Mouse (Mus musculus) ovary, adult 2 months (tissue): Measurements from ENCODE around the gene Th. TPM values are rescaled to one million over a fixed set of nuclear protein-coding genes. Genes with fewer than 3 reads are reported as not detected.

ENCODE experiments used
- polyA plus RNA-seq: library from polyadenylated mRNA; depleted of rRNA; stranded (reverse); fragments of >200 nt; gene quantifications from 2 replicates; pipeline ENCODE4 v1.2.3, GENCODE M21; 2012; rRNA removed

Th gene
- 1.7 and 3.4 TPM in 2 replicates for polyA plus RNA-seq

GRCm38 (mm10) chr7:142931028-142931427 is at the start of gene Th:
TSS of gene Th (minus strand) at chr7:142931128.

GRCm38 (mm10) chr7:142968809-142969511 is 38.0 kb upstream of the Th start, which contains the start of gene Ascl2:
TSS of gene Ascl2 (minus strand) at chr7:142969264.

Other genes starting within 250 kb of the Th start
- gene Ins2, start 187.7 kb downstream of the Th start, polyA plus RNA-seq = not detected in 2 replicates
- gene Ascl2, start 38.1 kb upstream of the Th start, polyA plus RNA-seq = 3.4 and 4.1 TPM in 2 replicates
- gene Tspan32, start 73.9 kb upstream of the Th start, polyA plus RNA-seq = 1.1 and 1.5 TPM in 2 replicates
- gene Cd81, start 121.6 kb upstream of the Th start, polyA plus RNA-seq = 981 and 1,285 TPM in 2 replicates
- 135 and 153 TPM in 2 replicates for gene Tssc4, start 138.1 kb upstream of the Th start, polyA plus RNA-seq
- gene Trpm5, start 163.5 kb upstream of the Th start, polyA plus RNA-seq = 0.98 and 1.1 TPM in 2 replicates
- 15.6 and 17.1 TPM in 2 replicates for gene Kcnq1, start 175.2 kb upstream of the Th start, polyA plus RNA-seq